Comparison of ENCODE assay signal across 19 mouse cellular contexts in genomic region chr2:157670191-157670590, GRCm38 (mm10).
DNase-seq lines count a peak whose midpoint lies in the region; ATAC-seq and TF ChIP-seq lines count a peak whose summit lies in the region.
"Had no signal": no experiment of that assay in that cellular context is flagged by ENCODE, and none has a peak within 500 bp of the region (broad histone marks: within the 10 kb centered on the region; RNA-seq: fewer than 3 reads in every experiment).

No protein-coding gene starts in this region.

- H3K27ac ChIP-seq in MEL (ENCODE audit: control insufficient read depth, low read depth, low read length), result no peak overlapping the region
- H3K27ac ChIP-seq: embryonic facial prominence, embryonic 12.5 days; kidney, postnatal 0 days; limb, embryonic 15.5 days had no signal

- no peak for TF ChIP-seq RAD21 in MEL (IDR thresholded peaks at IDR 0.05; ENCODE audit: low read depth, low read length)

- TF ChIP-seq EP300 in MEL (IDR thresholded peaks at IDR 0.05; ENCODE audit: low read depth in 1 of 2, low read length in 2 of 2), result peak; percentile 56 to 75

- H3K27me3 ChIP-seq in MEL (ENCODE audit: control insufficient read depth in 1 of 2, insufficient read depth in 2 of 2, low read length in 2 of 2), result no peaks in the 10 kb centered on the region
- H3K27me3 ChIP-seq: embryonic facial prominence, embryonic 12.5 days; limb, embryonic 15.5 days had no signal

- H3K79me2 ChIP-seq in MEL (ENCODE audit: control insufficient read depth, insufficient read depth, low read length, poor library complexity), result no peaks in the 10 kb centered on the region

- no peaks in the 10 kb centered on the region for H3K36me3 ChIP-seq in MEL (ENCODE audit: control insufficient read depth in 1 of 2, insufficient read depth in 2 of 2, low read length in 2 of 2)
- H3K36me3 ChIP-seq: embryonic facial prominence, embryonic 12.5 days; hindbrain, embryonic 10.5 days; limb, embryonic 15.5 days had no signal

- TF ChIP-seq CTCF in MEL (IDR thresholded peaks at IDR 0.05 in 2 of 3, conservative IDR thresholded peaks at IDR 0.05 in 1 of 3; ENCODE audit: control insufficient read depth in 1 of 3, insufficient read depth in 1 of 3, low read depth in 2 of 3, low read length in 3 of 3, poor library complexity in 1 of 3, severe bottlenecking in 1 of 3), result no peak

- H3K4me1 ChIP-seq in MEL (ENCODE audit: control insufficient read depth in 1 of 2, insufficient read depth in 2 of 2, low read length in 2 of 2), result peaks cover 2 to 13% of the 10 kb centered on the region in 2 experiments; a peak in 2 of 4 replicates
- H3K4me1 ChIP-seq: embryonic facial prominence, embryonic 12.5 days; limb, embryonic 15.5 days had no signal

- TF ChIP-seq POLR2A in MEL (IDR thresholded peaks at IDR 0.05; ENCODE audit: control insufficient read depth in 1 of 2, insufficient read depth in 1 of 2, low read depth in 1 of 2, low read length in 2 of 2, poor library complexity in 1 of 2), result no peak

- ATAC-seq in monocyte, adult 5-6 weeks (replicated peaks; ENCODE audit: insufficient number of reproducible peaks, low FRiP score, low TSS enrichment, poor library complexity, severe bottlenecking), result no peak
- ATAC-seq: intestine, embryonic 16.5 days had no signal

- DNase-seq in cerebellum, postnatal 10 days, result peak; percentile 54 to 61
- DNase-seq in cerebellum, adult 9-10 months, result no peak
- DNase-seq in MEL (ENCODE audit: low read depth, low spot score), result peak; percentile 43
- peak; percentile 60 for DNase-seq in heart, adult 8-10 months (ENCODE audit: low spot score)
- DNase-seq in heart, postnatal 14 days, result peak; percentile 13 to 52
- no peak for DNase-seq in right cerebral cortex, postnatal 25 days
- DNase-seq in embryo, embryonic 10.5 days (ENCODE audit: low spot score), result no peak
- DNase-seq: adrenal gland, adult 8-10 months; cerebellum, postnatal 36 days; gastrocnemius, postnatal 10 days; layer of hippocampus, adult 9-11 months; lung, embryonic 14.5 days; thymus, postnatal 14 days had no signal

- H3K9ac ChIP-seq in MEL (ENCODE audit: control insufficient read depth, low read depth, low read length, poor library complexity, severe bottlenecking), result no peak overlapping the region
- H3K9ac ChIP-seq: embryonic facial prominence, embryonic 12.5 days; limb, embryonic 15.5 days; lung, embryonic 14.5 days had no signal

- H3K9me3 ChIP-seq in MEL (replicated peaks; ENCODE audit: insufficient read depth, low read length), result no peaks in the 10 kb centered on the region
- H3K9me3 ChIP-seq: embryonic facial prominence, embryonic 12.5 days; limb, embryonic 15.5 days had no signal

- H3K4me3 ChIP-seq in MEL (ENCODE audit: control insufficient read depth in 1 of 2, insufficient read depth in 1 of 2, low read depth in 2 of 2, low read length in 2 of 2), result no peak overlapping the region
- H3K4me3 ChIP-seq: embryonic facial prominence, embryonic 12.5 days; hindbrain, embryonic 10.5 days; limb, embryonic 15.5 days had no signal

- intact Hi-C loops in heart, postnatal 14 days (cut with DNase I), result no loop called here

TF ChIP-seq in MEL, 35 proteins besides CTCF, POLR2A, EP300 and RAD21:
- no peak for TF ChIP-seq TAL1 (IDR thresholded peaks at IDR 0.05; ENCODE audit: low read length)
- no peak for TF ChIP-seq JUND (IDR thresholded peaks at IDR 0.05; ENCODE audit: low read depth, low read length)
- no peak for TF ChIP-seq ZC3H11A (IDR thresholded peaks at IDR 0.05; ENCODE audit: low read depth, low read length)
- peak; percentile 87 for TF ChIP-seq USF1 (IDR thresholded peaks at IDR 0.05; ENCODE audit: low read depth, low read length)
- no peak for TF ChIP-seq ZMIZ1 (IDR thresholded peaks at IDR 0.05; ENCODE audit: low read depth, low read length)
- TF ChIP-seq NELFE (IDR thresholded peaks at IDR 0.05; ENCODE audit: low read depth, low read length), result no peak
- no peak for TF ChIP-seq HCFC1 (IDR thresholded peaks at IDR 0.05; ENCODE audit: low read depth, low read length)
- TF ChIP-seq ZKSCAN1 (IDR thresholded peaks at IDR 0.05; ENCODE audit: low read depth, low read length), result no peak
- TF ChIP-seq SIN3A (IDR thresholded peaks at IDR 0.05; ENCODE audit: low read length), result peak; percentile 38; the same call in 1 of the 2 replicates
- TF ChIP-seq MXI1 (IDR thresholded peaks at IDR 0.05; ENCODE audit: low read depth, low read length), result no peak
- TF ChIP-seq MYB (IDR thresholded peaks at IDR 0.05; ENCODE audit: low read depth, low read length), result peak; percentile 55; the same call in 1 of the 2 replicates
- TF ChIP-seq USF2 (IDR thresholded peaks at IDR 0.05; ENCODE audit: borderline replicate concordance in 1 of 2, insufficient read depth in 1 of 2, low read depth in 1 of 2, low read length in 2 of 2), result 0 out of 4 replicates have a peak, but pooled peaks of 1 of the 2 experiments have one; percentile 43
- TF ChIP-seq UBTF (IDR thresholded peaks at IDR 0.05; ENCODE audit: borderline replicate concordance, insufficient read depth, low read depth, low read length), result no peak
- no peak for TF ChIP-seq CHD2 (IDR thresholded peaks at IDR 0.05; ENCODE audit: low read length)
- peak; percentile 52 for TF ChIP-seq ETS1 (IDR thresholded peaks at IDR 0.05; ENCODE audit: low read depth, low read length)
- TF ChIP-seq E2F4 (IDR thresholded peaks at IDR 0.05; ENCODE audit: borderline replicate concordance, low read depth, low read length), result no peak
- TF ChIP-seq GABPA (IDR thresholded peaks at IDR 0.05; ENCODE audit: low read depth, low read length), result no peak
- no peak for TF ChIP-seq POLR2AphosphoS2 (IDR thresholded peaks at IDR 0.05; ENCODE audit: low read length)
- TF ChIP-seq BHLHE40 (IDR thresholded peaks at IDR 0.05; ENCODE audit: borderline replicate concordance, low read depth, low read length), result 0 out of 2 replicates have a peak, but pooled peaks have one; percentile 28
- TF ChIP-seq ELF1 (IDR thresholded peaks at IDR 0.05; ENCODE audit: low read depth, low read length), result no peak
- TF ChIP-seq POLR2AphosphoS5 (IDR thresholded peaks at IDR 0.05; ENCODE audit: borderline replicate concordance, low read depth, low read length), result no peak
- TF ChIP-seq MAX (IDR thresholded peaks at IDR 0.05; ENCODE audit: low read length), result peak; percentile 57; the same call in 1 of the 2 replicates
- TF ChIP-seq MEF2A (IDR thresholded peaks at IDR 0.05; ENCODE audit: extremely low read depth, insufficient replicate concordance, low read depth, low read length, poor library complexity, severe bottlenecking), result no peak
- no peak for TF ChIP-seq ZNF384 (IDR thresholded peaks at IDR 0.05; ENCODE audit: low read depth, low read length)
- no peak for TF ChIP-seq CHD1 (IDR thresholded peaks at IDR 0.05; ENCODE audit: low read depth, low read length)
- peak; percentile 56; the same call in 1 of the 2 replicates for TF ChIP-seq TCF12 (IDR thresholded peaks at IDR 0.05; ENCODE audit: low read depth, low read length)
TF ChIP-seq in MEL: peak in this region for 8.

Comparison
In these comparisons a context has a peak if more than half of its experiments do, and no peak if none do; other contexts are left out.
1. DNase-seq: peak in cerebellum, postnatal 10 days (2 of 2), MEL (single experiment), heart, adult 8-10 months (single experiment) and heart, postnatal 14 days (2 of 2); none in cerebellum, adult 9-10 months (single experiment), right cerebral cortex, postnatal 25 days (single experiment) and embryo, embryonic 10.5 days (single experiment).